Mouse (Mus musculus): ENCODE results near the gene Ptprc. TPM values are rescaled to one million over a fixed set of nuclear protein-coding genes. Genes with fewer than 3 reads are reported as not detected.

Gene Ptprc
- polyA plus RNA-seq, 1 experiment from 2014 or later: 6.1 TPM

GRCm38 (mm10) chr1:138131739-138132138 lies 43.8 kb downstream of the Ptprc start:
- H3K9me3 ChIP-seq (replicated peaks; ENCODE audit: low read length): no peaks in the 10 kb centered on the region
- 80% methylated on average over 2 of the region's 2 CpGs for WGBS
- no peak for TF ChIP-seq CTCF (IDR thresholded peaks at IDR 0.05; ENCODE audit: low read depth)
- no peak overlapping the region for H3K9ac ChIP-seq (ENCODE audit: low read depth, low read length)
- ATAC-seq (replicated peaks; ENCODE audit: low FRiP score, low read depth) (no peak), DNase-seq (ENCODE audit: low spot score) (no peak)
- no peak overlapping the region for H3K27ac ChIP-seq
- no peak overlapping the region for H3K4me3 ChIP-seq (replicated peaks; ENCODE audit: low read depth, low read length)
- no peaks in the 10 kb centered on the region for H3K27me3 ChIP-seq (ENCODE audit: insufficient read depth, low read length)
- H3K36me3 ChIP-seq (ENCODE audit: insufficient read depth, low read length): no peaks in the 10 kb centered on the region
- no peak overlapping the region for H3K4me2 ChIP-seq (ENCODE audit: low read length)
- no peaks in the 10 kb centered on the region for H3K4me1 ChIP-seq (replicated peaks; ENCODE audit: insufficient read depth, low read length)

GRCm38 (mm10) chr1:138130145-138130544 lies 45.4 kb downstream of the Ptprc start:
- Histone ChIP-seq H3K4me2 (ENCODE audit: low read length) (no peak overlapping the region), H3K9ac (ENCODE audit: low read depth, low read length) (no peak overlapping the region), H3K9me3 (replicated peaks; ENCODE audit: low read length) (no peaks in the 10 kb centered on the region), H3K36me3 (ENCODE audit: insufficient read depth, low read length) (no peaks in the 10 kb centered on the region), H3K4me1 (replicated peaks; ENCODE audit: insufficient read depth, low read length) (no peaks in the 10 kb centered on the region), H3K4me3 (replicated peaks; ENCODE audit: low read depth, low read length) (no peak overlapping the region), H3K27me3 (ENCODE audit: insufficient read depth, low read length) (no peaks in the 10 kb centered on the region), H3K27ac (no peak overlapping the region)
- WGBS: 57% methylated on average over 4 of the region's 4 CpGs
- DNase-seq (ENCODE audit: low spot score): no peak
- no peak for ATAC-seq (replicated peaks; ENCODE audit: low FRiP score, low read depth)
- peak; percentile 45; the same call in 1 of the 2 replicates for TF ChIP-seq CTCF (IDR thresholded peaks at IDR 0.05; ENCODE audit: low read depth)

- 56% methylated on average over 8 of the region's 8 CpGs for WGBS
These were observed 48.7 kb downstream of the Ptprc start for GRCm38 (mm10) chr1:138126843-138127242.

DNA sequence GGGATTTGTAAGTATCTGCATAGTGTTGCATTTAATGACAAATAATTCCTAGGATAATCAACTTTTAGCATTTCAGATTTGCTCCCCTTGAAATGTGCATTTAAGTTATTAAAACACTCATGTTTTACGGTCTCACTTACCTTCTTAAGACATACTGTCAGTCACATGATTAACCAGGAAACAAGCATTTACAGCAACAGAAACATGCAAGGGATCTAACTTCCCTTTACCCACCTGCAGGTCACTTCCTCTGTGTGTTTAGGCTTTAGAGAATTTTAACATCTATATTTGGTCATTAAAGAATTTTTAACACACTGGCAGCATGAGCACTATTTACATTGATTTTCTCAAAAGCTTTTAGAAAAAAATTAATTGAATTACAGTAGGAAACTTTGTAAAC lies 50.2 kb downstream of the Ptprc start:
- TF ChIP-seq CTCF (IDR thresholded peaks at IDR 0.05; ENCODE audit: low read depth): no peak

More at GRCm38 (mm10) chr1:138126843-138127242, 48.7 kb downstream of the Ptprc start:
- H3K4me2 ChIP-seq (ENCODE audit: low read length): no peak overlapping the region
- no peaks in the 10 kb centered on the region for H3K4me1 ChIP-seq (replicated peaks; ENCODE audit: insufficient read depth, low read length)
- no peaks in the 10 kb centered on the region for H3K9me3 ChIP-seq (replicated peaks; ENCODE audit: low read length)
- DNase-seq (ENCODE audit: low spot score): no peak
- no peak overlapping the region for H3K9ac ChIP-seq (ENCODE audit: low read depth, low read length)
- no peak overlapping the region for H3K27ac ChIP-seq
- H3K36me3 ChIP-seq (ENCODE audit: insufficient read depth, low read length): no peaks in the 10 kb centered on the region
- TF ChIP-seq CTCF (IDR thresholded peaks at IDR 0.05; ENCODE audit: low read depth): no peak
- no peak overlapping the region for H3K4me3 ChIP-seq (replicated peaks; ENCODE audit: low read depth, low read length)
- ATAC-seq (replicated peaks; ENCODE audit: low FRiP score, low read depth): no peak
- H3K27me3 ChIP-seq (ENCODE audit: insufficient read depth, low read length): no peaks in the 10 kb centered on the region

GRCm38 (mm10) chr1:138123866-138124265 lies 51.6 kb downstream of the Ptprc start:
- peak; percentile 41; the same call in 1 of the 2 replicates for TF ChIP-seq CTCF (IDR thresholded peaks at IDR 0.05; ENCODE audit: low read depth)
- no peaks in the 10 kb centered on the region for H3K4me1 ChIP-seq (replicated peaks; ENCODE audit: insufficient read depth, low read length)
- H3K36me3 ChIP-seq (ENCODE audit: insufficient read depth, low read length): no peaks in the 10 kb centered on the region
- DNase-seq (ENCODE audit: low spot score) (peak; percentile 24), ATAC-seq (replicated peaks; ENCODE audit: low FRiP score, low read depth) (no peak)
- WGBS: 48% methylated on average over 3 of the region's 3 CpGs
- H3K9ac ChIP-seq (ENCODE audit: low read depth, low read length): no peak overlapping the region
- H3K9me3 ChIP-seq (replicated peaks; ENCODE audit: low read length): no peaks in the 10 kb centered on the region
- no peak overlapping the region for H3K27ac ChIP-seq
- no peak overlapping the region for H3K4me3 ChIP-seq (replicated peaks; ENCODE audit: low read depth, low read length)
- no peak overlapping the region for H3K4me2 ChIP-seq (ENCODE audit: low read length)
- no peaks in the 10 kb centered on the region for H3K27me3 ChIP-seq (ENCODE audit: insufficient read depth, low read length)

More for the DNA sequence above, 50.2 kb downstream of the Ptprc start:
- Histone ChIP-seq H3K4me2 (ENCODE audit: low read length) (no peak overlapping the region), H3K9me3 (replicated peaks; ENCODE audit: low read length) (no peaks in the 10 kb centered on the region), H3K4me3 (replicated peaks; ENCODE audit: low read depth, low read length) (no peak overlapping the region), H3K4me1 (replicated peaks; ENCODE audit: insufficient read depth, low read length) (no peaks in the 10 kb centered on the region), H3K9ac (ENCODE audit: low read depth, low read length) (no peak overlapping the region), H3K36me3 (ENCODE audit: insufficient read depth, low read length) (no peaks in the 10 kb centered on the region), H3K27me3 (ENCODE audit: insufficient read depth, low read length) (no peaks in the 10 kb centered on the region), H3K27ac (no peak overlapping the region)
- ATAC-seq (replicated peaks; ENCODE audit: low FRiP score, low read depth) (no peak), DNase-seq (ENCODE audit: low spot score) (no peak)
- WGBS: 75% methylated on average over 1 of the region's 1 CpGs

DNA sequence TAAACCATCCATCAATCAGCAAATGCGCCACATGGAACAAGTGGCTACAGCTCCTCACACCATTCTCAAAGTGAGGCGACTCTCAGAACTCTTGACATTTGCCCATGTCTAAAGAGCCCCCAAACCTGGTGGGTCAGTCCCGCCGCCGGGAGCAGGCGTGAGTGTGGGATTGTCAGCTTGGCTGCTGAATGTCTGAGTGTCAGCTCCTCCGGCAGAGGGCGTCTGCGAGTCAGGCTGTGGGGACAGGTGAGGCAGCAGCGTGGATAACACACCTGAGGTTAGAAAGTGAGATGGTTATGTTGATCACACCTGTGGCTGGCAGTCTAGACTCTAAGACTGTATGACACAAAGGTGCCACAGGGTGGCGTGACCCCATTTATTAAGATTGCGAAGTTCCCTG lies 55.6 kb downstream of the Ptprc start:
- WGBS: 61% methylated on average over 12 of the region's 12 CpGs
- H3K9me3 ChIP-seq (replicated peaks; ENCODE audit: low read length): no peaks in the 10 kb centered on the region
- DNase-seq (ENCODE audit: low spot score) (no peak), ATAC-seq (replicated peaks; ENCODE audit: low FRiP score, low read depth) (no peak)
- H3K27ac ChIP-seq: no peak overlapping the region
- no peaks in the 10 kb centered on the region for H3K36me3 ChIP-seq (ENCODE audit: insufficient read depth, low read length)
- no peaks in the 10 kb centered on the region for H3K4me1 ChIP-seq (replicated peaks; ENCODE audit: insufficient read depth, low read length)
- no peak overlapping the region for H3K4me3 ChIP-seq (replicated peaks; ENCODE audit: low read depth, low read length)
- TF ChIP-seq CTCF (IDR thresholded peaks at IDR 0.05; ENCODE audit: low read depth): no peak
- H3K9ac ChIP-seq (ENCODE audit: low read depth, low read length): no peak overlapping the region
- H3K4me2 ChIP-seq (ENCODE audit: low read length): no peak overlapping the region
- H3K27me3 ChIP-seq (ENCODE audit: insufficient read depth, low read length): no peaks in the 10 kb centered on the region

DNA sequence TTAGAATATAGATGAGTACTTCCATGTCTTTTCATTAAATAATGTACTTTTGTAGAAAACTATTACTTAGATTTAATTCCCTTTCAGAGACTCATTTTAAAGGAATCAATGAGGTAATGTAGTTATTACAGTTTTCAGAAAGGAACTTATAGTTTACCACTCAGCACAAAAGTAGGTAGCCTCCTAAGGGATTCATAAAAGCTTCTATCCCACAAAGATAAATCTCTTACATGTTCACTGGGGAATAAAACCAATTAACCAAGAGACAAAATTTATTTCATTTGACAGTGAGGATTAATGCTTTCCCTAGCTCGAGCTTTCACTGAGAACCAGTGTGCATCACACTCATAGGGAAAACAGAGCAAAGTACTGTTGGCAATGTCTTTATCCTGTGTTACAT lies 82.3 kb downstream of the Ptprc start:
- Histone ChIP-seq H3K9ac (ENCODE audit: low read depth, low read length) (no peak overlapping the region), H3K36me3 (ENCODE audit: insufficient read depth, low read length) (no peaks in the 10 kb centered on the region), H3K9me3 (replicated peaks; ENCODE audit: low read length) (no peaks in the 10 kb centered on the region), H3K27ac (no peak overlapping the region), H3K4me2 (ENCODE audit: low read length) (no peak overlapping the region), H3K4me1 (replicated peaks; ENCODE audit: insufficient read depth, low read length) (no peaks in the 10 kb centered on the region), H3K4me3 (replicated peaks; ENCODE audit: low read depth, low read length) (no peak overlapping the region), H3K27me3 (ENCODE audit: insufficient read depth, low read length) (no peaks in the 10 kb centered on the region)
- no peak for TF ChIP-seq CTCF (IDR thresholded peaks at IDR 0.05; ENCODE audit: low read depth)
- no peak for ATAC-seq (replicated peaks; ENCODE audit: low FRiP score, low read depth)
- DNase-seq (ENCODE audit: low spot score): no peak
- WGBS: 29% methylated on average over 1 of the region's 1 CpGs

All from kidney, postnatal 0 days (tissue).